ENCODE assay signal across 14 mouse cellular contexts in genomic region chr3:27858441-27859115, GRCm38 (mm10). TPM values are rescaled to one million over a fixed set of nuclear protein-coding genes. Genes with fewer than 3 reads are reported as not detected.
A peak's percentile ranks its signal among the peaks of the same experiment; 100 is the strongest.
DNase-seq lines count a peak whose midpoint lies in the region; ATAC-seq and TF ChIP-seq lines count a peak whose summit lies in the region.
"Had no signal": no experiment of that assay in that cellular context is flagged by ENCODE, and none has a peak within 500 bp of the region (broad histone marks: within the 10 kb centered on the region; RNA-seq: fewer than 3 reads in every experiment).

No protein-coding gene starts in this region.

- H3K4me1 ChIP-seq in heart, embryonic 13.5 days, result peaks cover 77% of the 10 kb centered on the region
- H3K4me1 ChIP-seq in lung, embryonic 14.5 days (ENCODE audit: insufficient read depth), result peaks cover 52% of the 10 kb centered on the region
- peaks cover 32% of the 10 kb centered on the region for H3K4me1 ChIP-seq in embryonic facial prominence, embryonic 12.5 days
- H3K4me1 ChIP-seq in limb, embryonic 13.5 days, result peaks cover 52% of the 10 kb centered on the region
- H3K4me1 ChIP-seq: megakaryocyte, embryonic 14.5 days had no signal

- ATAC-seq in heart, embryonic 13.5 days (ENCODE audit: extremely low read depth, insufficient number of reproducible peaks, low FRiP score, low TSS enrichment), result no peak
- ATAC-seq in lung, embryonic 14.5 days (ENCODE audit: insufficient read depth), result no peak
- ATAC-seq in embryonic facial prominence, embryonic 12.5 days (ENCODE audit: insufficient number of reproducible peaks, insufficient read depth, low FRiP score, low TSS enrichment), result no peak
- no peak for ATAC-seq in limb, embryonic 13.5 days (ENCODE audit: low FRiP score, low read depth)
- ATAC-seq: activated CD4-positive, CD25-positive, alpha-beta regulatory T cell, adult 4 months had no signal

- peak overlapping the region; percentile 30 for H3K4me3 ChIP-seq in heart, embryonic 13.5 days
- no peak overlapping the region for H3K4me3 ChIP-seq in lung, embryonic 14.5 days (ENCODE audit: low read depth, low read length)
- H3K4me3 ChIP-seq in embryonic facial prominence, embryonic 12.5 days, result no peak overlapping the region
- no peak overlapping the region for H3K4me3 ChIP-seq in limb, embryonic 13.5 days
- H3K4me3 ChIP-seq: erythroblast, embryonic 14.5 days had no signal

- H3K27me3 ChIP-seq in heart, embryonic 13.5 days (replicated peaks), result no peaks in the 10 kb centered on the region
- H3K27me3 ChIP-seq in lung, embryonic 14.5 days (ENCODE audit: insufficient read depth, low read length), result no peaks in the 10 kb centered on the region
- H3K27me3 ChIP-seq in embryonic facial prominence, embryonic 12.5 days, result no peaks in the 10 kb centered on the region
- no peaks in the 10 kb centered on the region for H3K27me3 ChIP-seq in limb, embryonic 13.5 days

- 27% methylated on average over 5 of the region's 5 CpGs for WGBS in heart, embryonic 13.5 days
- WGBS in lung, embryonic 14.5 days, result 17% methylated on average over 5 of the region's 5 CpGs
- WGBS in embryonic facial prominence, embryonic 12.5 days, result 43% methylated on average over 5 of the region's 5 CpGs
- WGBS in limb, embryonic 13.5 days, result 27% methylated on average over 5 of the region's 5 CpGs

- H3K4me2 ChIP-seq in heart, embryonic 13.5 days, result peak overlapping the region; percentile 65
- H3K4me2 ChIP-seq in lung, embryonic 14.5 days, result peak overlapping the region; percentile 38; the same call in 1 of the 2 replicates
- no peak overlapping the region for H3K4me2 ChIP-seq in embryonic facial prominence, embryonic 12.5 days (replicated peaks)
- peak overlapping the region; percentile 37; the same call in 1 of the 2 replicates for H3K4me2 ChIP-seq in limb, embryonic 13.5 days (replicated peaks)

- H3K27ac ChIP-seq in heart, embryonic 13.5 days (replicated peaks), result peak overlapping the region; percentile 96
- H3K27ac ChIP-seq in lung, embryonic 14.5 days (ENCODE audit: low read depth), result peak overlapping the region; percentile 82
- peak overlapping the region; percentile 75 for H3K27ac ChIP-seq in embryonic facial prominence, embryonic 12.5 days
- peak overlapping the region; percentile 55 for H3K27ac ChIP-seq in limb, embryonic 13.5 days

- peak overlapping the region; percentile 67 for H3K9ac ChIP-seq in heart, embryonic 13.5 days
- H3K9ac ChIP-seq in lung, embryonic 14.5 days, result no peak overlapping the region
- no peak overlapping the region for H3K9ac ChIP-seq in embryonic facial prominence, embryonic 12.5 days
- H3K9ac ChIP-seq in limb, embryonic 13.5 days, result no peak overlapping the region

- no peak for DNase-seq in heart, postnatal 4 days
- no peak for DNase-seq in lung, embryonic 14.5 days
- no peak for DNase-seq in lung, adult 18-20 months
- DNase-seq in left cerebral cortex, adult 8-10 months (ENCODE audit: low spot score in 2 of 2), result no peak
- DNase-seq in T-cell, adult 2 months (ENCODE audit: low spot score), result no peak
- DNase-seq: gastrocnemius, postnatal 10 days; thymus, postnatal 4 days had no signal

- TF ChIP-seq CTCF in lung, embryonic 14.5 days (IDR thresholded peaks at IDR 0.05; ENCODE audit: low read depth), result no peak

- no peaks in the 10 kb centered on the region for H3K36me3 ChIP-seq in heart, embryonic 13.5 days
- H3K36me3 ChIP-seq in lung, embryonic 14.5 days (ENCODE audit: insufficient read depth), result no peaks in the 10 kb centered on the region
- no peaks in the 10 kb centered on the region for H3K36me3 ChIP-seq in embryonic facial prominence, embryonic 12.5 days
- H3K36me3 ChIP-seq in limb, embryonic 13.5 days, result no peaks in the 10 kb centered on the region

- peaks cover 4% of the 10 kb centered on the region; the same call in 1 of the 2 replicates for H3K9me3 ChIP-seq in heart, embryonic 13.5 days
- H3K9me3 ChIP-seq in lung, embryonic 14.5 days (ENCODE audit: low read depth, low read length), result no peaks in the 10 kb centered on the region
- H3K9me3 ChIP-seq in embryonic facial prominence, embryonic 12.5 days, result no peaks in the 10 kb centered on the region
- H3K9me3 ChIP-seq in limb, embryonic 13.5 days, result no peaks in the 10 kb centered on the region

RNA-seq across cellular contexts. Expression of gene Tmem212, which starts 37.6 kb away (rescaled TPM):
- not detected in 2 replicates for polyA plus RNA-seq in heart, embryonic 13.5 days (2015; fragmentation: Nextera tagmentation; extraction: Ambion mirVana)
- not detected for total RNA-seq in heart, postnatal 4 days (2021)
- not detected in 2 replicates for polyA plus RNA-seq in lung, embryonic 14.5 days (2014; fragmentation: Nextera tagmentation; extraction: Ambion mirVana)
- polyA plus RNA-seq in embryonic facial prominence, embryonic 12.5 days (2016; fragmentation: Nextera tagmentation; extraction: Ambion mirVana), result not detected in 2 replicates
- not detected in 2 replicates for polyA plus RNA-seq in limb, embryonic 13.5 days (2015; fragmentation: Nextera tagmentation; extraction: Ambion mirVana)
- total RNA-seq in left cerebral cortex, adult 8-10 months (2022), result 1 to 10 TPM in 3 of 4 experiments, not detected in 1; 1.5 to 2.6 (median 2.4) TPM
- total RNA-seq: gastrocnemius, postnatal 10 days had no signal
- polyA plus RNA-seq: activated CD4-positive, CD25-positive, alpha-beta regulatory T cell, adult 4 months; erythroblast, embryonic 14.5 days; spleen, adult 2 months had no signal
